Mouse (Mus musculus): ENCODE measurements at regions not wholly inside any gene's neighbourhood (a gene's known extent, or its start where the extent isn't known, plus 50 kb on each side); places are given as distances from the start of the nearest gene placed in this dataset.

GRCm38 (mm10) chr2:117866946-117867345 is 244.7 kb upstream of the Thbs1 start:
- TF ChIP-seq CHD2 (IDR thresholded peaks at IDR 0.05; ENCODE audit: low read depth, low read length), result no peak
- no peak for TF ChIP-seq ZNF384 (IDR thresholded peaks at IDR 0.05; ENCODE audit: low read depth, low read length)
- no peak for TF ChIP-seq HCFC1 (IDR thresholded peaks at IDR 0.05; ENCODE audit: borderline replicate concordance, insufficient read depth, low read length)
- no peak for TF ChIP-seq MAFK (IDR thresholded peaks at IDR 0.05; ENCODE audit: insufficient read depth, low read depth, low read length)
